Mouse (Mus musculus) lung, embryonic 14.5 days (tissue): ENCODE data around the gene Celf5. TPM values are rescaled to one million over a fixed set of nuclear protein-coding genes. Genes with fewer than 3 reads are reported as not detected.

ENCODE experiments used
- ATAC-seq: fragments of 200-750 bp; cut with Nextera tagmentation; 2 replicates; pipeline ENCODE4 v1.8.0; 2017; ENCODE audit warnings: mild to moderate bottlenecking, moderate TSS enrichment, moderate library complexity; ENCODE audit not compliant: insufficient read depth
- DNase-seq: peaks from one replicate; pipeline ENCODE4 v3.0.0-alpha.2; 2015
- H3K27ac ChIP-seq: fragments of 300-500 bp; sonication (generic); 2 replicates; pipeline ENCODE4 v1.5.1; 2014; ENCODE audit warnings: low read depth, mild to moderate bottlenecking, moderate library complexity
- H3K27me3 ChIP-seq: fragments of 300-500 bp; sonication (generic); 2 replicates; pipeline ENCODE4 v1.6.1; 2014; ENCODE audit warnings: low read length, control low read depth; ENCODE audit not compliant: insufficient read depth
- H3K36me3 ChIP-seq: fragments of 300-500 bp; sonication (generic); 2 replicates; pipeline ENCODE4 v1.6.1; 2014; ENCODE audit warnings: control low read depth; ENCODE audit not compliant: insufficient read depth
- H3K4me1 ChIP-seq: fragments of 300-500 bp; sonication (generic); 2 replicates; pipeline ENCODE4 v1.6.1; 2014; ENCODE audit warnings: antibody characterized with exemption, control low read depth; ENCODE audit not compliant: insufficient read depth
- H3K4me2 ChIP-seq: fragments of 300-500 bp; sonication (generic); 2 replicates; pipeline ENCODE4 v1.6.1; 2014; ENCODE audit warnings: mild to moderate bottlenecking
- H3K4me3 ChIP-seq: fragments of 300-500 bp; sonication (generic); 2 replicates; pipeline ENCODE4 v1.5.1; 2014; ENCODE audit warnings: low read depth, low read length
- H3K9ac ChIP-seq: fragments of 300-500 bp; sonication (generic); 2 replicates; pipeline ENCODE4 v1.6.1; 2014
- H3K9me3 ChIP-seq: fragments of 300-500 bp; sonication (generic); 2 replicates; pipeline ENCODE4 v1.6.1; 2016; ENCODE audit warnings: low read depth, low read length, control low read depth
- CTCF ChIP-seq: IDR thresholded peaks from 2 replicates; pipeline ENCODE4 v1.5.1; 2016; ENCODE audit warnings: antibody characterized with exemption, low read depth
- WGBS: fragments of 180-500 bp; shearing (Covaris S2); extraction: QIAGEN DNeasy Blood & Tissue Kit; methylation state at CpG from one replicate; pipeline ENCODE4 v1.1.7; 2014; 5-methylcytosine and 5-hydroxymethylcytosine counted together
- polyA plus RNA-seq: library from polyadenylated mRNA; unstranded; fragments of >200 nt; fragmentation: Nextera tagmentation; extraction: Ambion mirVana; gene quantifications from 2 replicates; pipeline ENCODE4 v1.2.1, GENCODE M21; 2014

The Celf5 gene
- polyA plus RNA-seq, 1 experiment from 2014 or later, result 0.09 TPM

- Histone ChIP-seq H3K4me2 (no peak overlapping the region), H3K9ac (no peak overlapping the region), H3K4me1 (peaks cover 3% of the 10 kb centered on the region; the same call in 1 of the 2 replicates), H3K36me3 (no peaks in the 10 kb centered on the region), H3K27me3 (peaks cover 88% of the 10 kb centered on the region), H3K27ac (no peak overlapping the region), H3K9me3 (no peaks in the 10 kb centered on the region), H3K4me3 (no peak overlapping the region)
- WGBS, result 72% methylated on average over 21 of the region's 21 CpGs
- DNase-seq (no peak), ATAC-seq (no peak)
- no peak for TF ChIP-seq CTCF
Measured at GRCm38 (mm10) chr10:81459399-81459798, 23.1 kb downstream of the Celf5 start.

- DNase-seq, result no peak
- no peak for TF ChIP-seq CTCF
- ATAC-seq, result no peak
- Histone ChIP-seq H3K9ac (no peak overlapping the region), H3K4me2 (no peak overlapping the region), H3K4me3 (no peak overlapping the region), H3K27ac (no peak overlapping the region), H3K9me3 (no peaks in the 10 kb centered on the region), H3K36me3 (no peaks in the 10 kb centered on the region), H3K4me1 (no peaks in the 10 kb centered on the region), H3K27me3 (peaks cover 87% of the 10 kb centered on the region)
- 72% methylated on average over 6 of the region's 6 CpGs for WGBS
Measured at GRCm38 (mm10) chr10:81458267-81458666, 24.2 kb downstream of the Celf5 start.

DNA sequence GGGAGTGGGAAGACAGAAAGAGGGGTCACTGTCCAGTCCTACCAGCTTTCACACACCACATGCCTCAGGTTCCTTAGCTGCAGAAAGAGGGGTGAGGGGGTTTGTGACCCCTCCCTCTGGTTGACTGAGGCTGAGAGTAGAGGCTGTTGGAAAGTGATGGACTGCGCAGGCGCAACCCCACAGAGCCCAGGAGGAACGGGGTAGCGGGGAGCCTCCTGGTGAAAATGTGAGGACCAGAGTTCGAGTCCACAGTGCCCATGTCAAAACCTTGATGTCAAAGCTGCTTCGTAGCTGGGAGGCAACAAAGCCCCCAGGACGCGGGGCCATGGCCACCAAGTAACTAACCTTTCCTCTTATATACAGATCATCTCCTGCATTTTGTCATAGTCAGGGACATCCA lies 24.9 kb downstream of the Celf5 start:
- WGBS, result 76% methylated on average over 8 of the region's 8 CpGs
- H3K9ac ChIP-seq, result no peak overlapping the region
- no peak for TF ChIP-seq CTCF
- H3K36me3 ChIP-seq, result no peaks in the 10 kb centered on the region
- no peak overlapping the region for H3K27ac ChIP-seq
- no peak overlapping the region for H3K4me3 ChIP-seq
- H3K9me3 ChIP-seq, result no peaks in the 10 kb centered on the region
- H3K4me2 ChIP-seq, result no peak overlapping the region
- H3K4me1 ChIP-seq, result no peaks in the 10 kb centered on the region
- peaks cover 87% of the 10 kb centered on the region for H3K27me3 ChIP-seq
- no peak for DNase-seq
- ATAC-seq, result no peak

- DNase-seq, result no peak
- WGBS, result 29% methylated on average over 12 of the region's 12 CpGs
Measured at GRCm38 (mm10) chr10:81456983-81457563, 25.4 kb downstream of the Celf5 start.

GRCm38 (mm10) chr10:81455181-81455895 lies 27.2 kb downstream of the Celf5 start, which contains the start of gene Nfic:
Gene Nfic (minus strand): TSS chr10:81455635.
- ATAC-seq, result no peak
- Histone ChIP-seq H3K4me3 (no peak within 1 kb of the TSS), H3K27ac (no peak within 1 kb of the TSS), H3K27me3 (peaks cover 88% of the 10 kb centered on the region), H3K9me3 (no peaks in the 10 kb centered on the region), H3K4me2 (no peak within 1 kb of the TSS), H3K9ac (no peak within 1 kb of the TSS), H3K4me1 (no peaks in the 10 kb centered on the region), H3K36me3 (no peaks in the 10 kb centered on the region)
- DNase-seq, result no peak
- 51% methylated on average over 28 of the region's 28 CpGs for WGBS
- TF ChIP-seq CTCF, result no peak

More at GRCm38 (mm10) chr10:81456983-81457563, 25.4 kb downstream of the Celf5 start:
- Histone ChIP-seq H3K27me3 (peaks cover 87% of the 10 kb centered on the region), H3K4me1 (no peaks in the 10 kb centered on the region), H3K27ac (no peak overlapping the region), H3K36me3 (no peaks in the 10 kb centered on the region), H3K9ac (no peak overlapping the region), H3K4me2 (no peak overlapping the region), H3K4me3 (no peak overlapping the region), H3K9me3 (no peaks in the 10 kb centered on the region)
- no peak for TF ChIP-seq CTCF
- ATAC-seq, result no peak

- DNase-seq (no peak), ATAC-seq (no peak)
- no peak for TF ChIP-seq CTCF
- Histone ChIP-seq H3K27ac (no peak overlapping the region), H3K9me3 (no peaks in the 10 kb centered on the region), H3K36me3 (no peaks in the 10 kb centered on the region), H3K4me1 (no peaks in the 10 kb centered on the region), H3K9ac (no peak overlapping the region), H3K4me3 (no peak overlapping the region), H3K4me2 (no peak overlapping the region), H3K27me3 (peaks cover 79% of the 10 kb centered on the region)
- WGBS, result 70% methylated on average over 2 of the region's 2 CpGs
Measured at GRCm38 (mm10) chr10:81454106-81454505, 28.4 kb downstream of the Celf5 start.

DNA sequence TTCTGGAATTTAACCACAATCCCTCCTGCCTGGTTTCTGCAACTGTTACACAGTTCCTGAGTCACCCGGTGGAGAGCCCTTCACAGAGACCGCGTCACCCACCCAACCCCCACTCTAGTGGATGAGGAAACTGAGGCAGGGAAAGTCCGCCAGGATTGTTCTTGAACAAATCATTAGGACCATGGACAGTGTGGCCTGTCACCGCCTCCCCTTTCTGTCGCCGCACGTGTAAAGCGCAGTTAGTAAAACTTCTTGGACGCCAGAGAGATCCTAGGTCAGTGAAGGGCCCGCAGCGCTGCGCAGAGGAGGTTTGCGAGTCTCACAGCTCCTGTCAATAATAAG lies 29.6 kb downstream of the Celf5 start:
- Histone ChIP-seq H3K4me3 (peak overlapping the region; percentile 9; the same call in 1 of the 2 replicates), H3K9me3 (no peaks in the 10 kb centered on the region), H3K4me2 (no peak overlapping the region), H3K27ac (no peak overlapping the region), H3K9ac (no peak overlapping the region), H3K36me3 (no peaks in the 10 kb centered on the region), H3K27me3 (peaks cover 72% of the 10 kb centered on the region), H3K4me1 (no peaks in the 10 kb centered on the region)
- no peak for TF ChIP-seq CTCF
- WGBS, result 2% methylated on average over 14 of the region's 14 CpGs
- DNase-seq (no peak), ATAC-seq (no peak)
